Mouse (Mus musculus) stomach, embryonic 15.5 days (tissue): ENCODE measurements at regions not wholly inside any gene's neighbourhood (a gene's known extent, or its start where the extent isn't known, plus 50 kb on each side); places are given as distances from the start of the nearest gene placed in this dataset.

ENCODE experiments used
- ATAC-seq: fragments of 200-750 bp; cut with Nextera tagmentation; 2 replicates; pipeline ENCODE4 v1.8.0; 2017; ENCODE audit warnings: low read depth, moderate number of reproducible peaks, moderate TSS enrichment; ENCODE audit not compliant: insufficient read depth, low FRiP score
- H3K27ac ChIP-seq: fragments of 300-500 bp; sonication (generic); 2 replicates; pipeline ENCODE4 v1.5.1; 2015; ENCODE audit warnings: mild to moderate bottlenecking, inconsistent platforms
- H3K27me3 ChIP-seq: fragments of 300-500 bp; sonication (generic); replicated peaks from 2 replicates; pipeline ENCODE4 v1.6.1; 2015; ENCODE audit warnings: inconsistent platforms
- H3K36me3 ChIP-seq: fragments of 300-500 bp; sonication (generic); 2 replicates; pipeline ENCODE4 v1.6.1; 2015; ENCODE audit warnings: inconsistent platforms
- H3K4me1 ChIP-seq: fragments of 300-500 bp; sonication (generic); 2 replicates; pipeline ENCODE4 v1.6.1; 2015; ENCODE audit warnings: inconsistent platforms
- H3K4me2 ChIP-seq: fragments of 300-500 bp; sonication (generic); 2 replicates; pipeline ENCODE4 v1.6.1; 2015; ENCODE audit warnings: mild to moderate bottlenecking, inconsistent platforms
- H3K4me3 ChIP-seq: fragments of 300-500 bp; sonication (generic); replicated peaks from 2 replicates; pipeline ENCODE4 v1.5.1; 2015; ENCODE audit warnings: inconsistent platforms
- H3K9ac ChIP-seq: fragments of 300-500 bp; sonication (generic); 2 replicates; pipeline ENCODE4 v1.6.1; 2015; ENCODE audit warnings: inconsistent platforms
- H3K9me3 ChIP-seq: fragments of 300-500 bp; sonication (generic); 2 replicates; pipeline ENCODE4 v1.6.1; 2016; ENCODE audit warnings: inconsistent platforms
- WGBS: fragments of 180-500 bp; shearing (Covaris S2); methylation state at CpG from one replicate; pipeline ENCODE4 v1.1.7; 2015; 5-methylcytosine and 5-hydroxymethylcytosine counted together

- H3K27me3 ChIP-seq = no peaks in the 10 kb centered on the region
- H3K9me3 ChIP-seq = no peaks in the 10 kb centered on the region
- 78% methylated on average over 3 of the region's 3 CpGs for WGBS
- no peak overlapping the region for H3K4me2 ChIP-seq
- H3K9ac ChIP-seq = no peak overlapping the region
- ATAC-seq = no peak
- no peak overlapping the region for H3K27ac ChIP-seq
- no peak overlapping the region for H3K4me3 ChIP-seq
- H3K36me3 ChIP-seq = no peaks in the 10 kb centered on the region
- H3K4me1 ChIP-seq = no peaks in the 10 kb centered on the region
Measured at GRCm38 (mm10) chr6:61078559-61078958, 101.6 kb upstream of the Ccser1 start.

- Histone ChIP-seq H3K4me1 (no peaks in the 10 kb centered on the region), H3K27ac (no peak overlapping the region), H3K9me3 (no peaks in the 10 kb centered on the region), H3K4me2 (no peak overlapping the region), H3K36me3 (no peaks in the 10 kb centered on the region), H3K4me3 (no peak overlapping the region), H3K9ac (no peak overlapping the region), H3K27me3 (no peaks in the 10 kb centered on the region)
- 83% methylated on average over 5 of the region's 5 CpGs for WGBS
- ATAC-seq = no peak
Measured at GRCm38 (mm10) chr6:61080661-61081060, 99.5 kb upstream of the Ccser1 start.

DNA sequence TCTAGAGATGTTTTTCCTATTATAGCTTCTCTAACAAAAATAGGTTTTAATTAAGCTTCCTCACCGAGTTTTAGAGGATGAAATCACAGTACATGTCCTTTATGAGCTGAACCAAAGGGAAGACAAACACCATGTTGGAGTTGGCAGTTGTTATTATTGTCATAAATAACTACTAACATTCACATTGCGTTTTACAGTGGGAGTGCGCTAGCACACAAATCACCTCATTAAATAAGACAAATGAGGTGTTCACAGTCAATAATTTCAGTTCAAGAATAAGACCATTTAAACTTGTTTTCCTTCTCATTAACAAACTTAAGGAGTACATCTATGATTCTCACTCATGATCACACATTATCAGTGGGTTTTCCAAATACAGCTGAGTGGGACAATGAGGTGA is 96.8 kb upstream of the Ccser1 start:
- no peak for ATAC-seq
- H3K4me1 ChIP-seq = no peaks in the 10 kb centered on the region
- no peaks in the 10 kb centered on the region for H3K9me3 ChIP-seq
- H3K4me3 ChIP-seq = no peak overlapping the region
- H3K9ac ChIP-seq = no peak overlapping the region
- no peaks in the 10 kb centered on the region for H3K36me3 ChIP-seq
- H3K27ac ChIP-seq = no peak overlapping the region
- 63% methylated on average over 3 of the region's 3 CpGs for WGBS
- H3K4me2 ChIP-seq = no peak overlapping the region
- no peaks in the 10 kb centered on the region for H3K27me3 ChIP-seq

- no peaks in the 10 kb centered on the region for H3K36me3 ChIP-seq
- H3K4me3 ChIP-seq = no peak overlapping the region
- H3K27ac ChIP-seq = no peak overlapping the region
- WGBS = 79% methylated on average over 9 of the region's 9 CpGs
- H3K9ac ChIP-seq = no peak overlapping the region
- no peak overlapping the region for H3K4me2 ChIP-seq
- H3K4me1 ChIP-seq = no peaks in the 10 kb centered on the region
- ATAC-seq = no peak
- H3K27me3 ChIP-seq = no peaks in the 10 kb centered on the region
- H3K9me3 ChIP-seq = no peaks in the 10 kb centered on the region
Measured at GRCm38 (mm10) chr6:61099348-61099981, 80.7 kb upstream of the Ccser1 start.

- H3K27me3 ChIP-seq = no peaks in the 10 kb centered on the region
- no peak overlapping the region for H3K4me3 ChIP-seq
- H3K9ac ChIP-seq = no peak overlapping the region
- H3K27ac ChIP-seq = no peak overlapping the region
- H3K4me2 ChIP-seq = no peak overlapping the region
- no peaks in the 10 kb centered on the region for H3K36me3 ChIP-seq
- H3K9me3 ChIP-seq = no peaks in the 10 kb centered on the region
- WGBS = 42% methylated on average over 3 of the region's 3 CpGs
- H3K4me1 ChIP-seq = no peaks in the 10 kb centered on the region
- ATAC-seq = no peak
Measured at GRCm38 (mm10) chr6:61099982-61100365, 80.2 kb upstream of the Ccser1 start.

- Histone ChIP-seq H3K36me3 (no peaks in the 10 kb centered on the region), H3K4me3 (no peak overlapping the region), H3K4me1 (no peaks in the 10 kb centered on the region), H3K27me3 (no peaks in the 10 kb centered on the region), H3K9me3 (no peaks in the 10 kb centered on the region), H3K4me2 (no peak overlapping the region), H3K27ac (no peak overlapping the region), H3K9ac (no peak overlapping the region)
- 80% methylated on average over 6 of the region's 6 CpGs for WGBS
- ATAC-seq = no peak
Measured at GRCm38 (mm10) chr6:61101972-61102371, 78.2 kb upstream of the Ccser1 start.

DNA sequence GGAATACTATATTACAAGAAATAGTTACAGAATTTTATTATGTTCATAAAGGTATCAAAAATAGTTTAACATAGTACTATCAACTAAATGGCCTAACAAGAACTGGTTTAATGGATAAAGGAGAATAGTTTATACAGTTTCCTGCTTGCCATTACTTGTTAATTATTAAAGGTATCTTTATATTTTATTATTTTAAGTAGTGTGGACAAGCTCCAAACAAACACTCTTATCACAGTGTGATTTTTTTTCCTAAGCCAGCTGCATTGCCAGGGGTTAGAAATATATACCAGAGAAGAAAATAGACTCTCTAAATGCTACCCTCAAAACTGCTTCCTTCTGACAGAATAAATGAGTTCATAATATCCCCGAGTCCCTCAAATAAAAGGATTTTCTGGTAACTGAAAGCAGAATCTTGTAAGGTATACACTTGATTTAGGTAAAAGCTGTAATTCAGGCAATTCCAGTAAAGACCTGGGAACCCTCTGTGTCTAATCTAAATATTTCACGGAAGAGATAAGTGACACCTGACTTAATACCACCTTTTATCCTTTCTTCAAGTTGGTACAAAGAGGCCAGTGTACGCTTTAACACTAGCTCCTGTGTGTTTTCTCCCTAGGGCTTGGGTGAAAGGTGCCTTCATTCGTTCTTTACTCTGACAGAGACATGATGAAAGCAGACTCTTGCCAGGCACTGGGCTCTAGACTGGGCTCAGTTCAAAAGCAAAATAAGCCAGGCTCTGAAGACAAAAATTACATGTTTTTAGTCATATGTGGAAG is 76.5 kb upstream of the Ccser1 start:
- peak; percentile 65; the same call in 1 of the 2 replicates for ATAC-seq
- no peak overlapping the region for H3K4me3 ChIP-seq
- WGBS = 36% methylated on average over 4 of the region's 4 CpGs
- peak overlapping the region; percentile 44; the same call in 1 of the 2 replicates for H3K27ac ChIP-seq
- H3K9me3 ChIP-seq = no peaks in the 10 kb centered on the region
- no peaks in the 10 kb centered on the region for H3K4me1 ChIP-seq
- H3K27me3 ChIP-seq = no peaks in the 10 kb centered on the region
- H3K9ac ChIP-seq = no peak overlapping the region
- H3K36me3 ChIP-seq = no peaks in the 10 kb centered on the region
- no peak overlapping the region for H3K4me2 ChIP-seq

GRCm38 (mm10) chr6:61115250-61115649 is 64.9 kb upstream of the Ccser1 start:
- H3K4me1 ChIP-seq = no peaks in the 10 kb centered on the region
- no peak overlapping the region for H3K4me3 ChIP-seq
- no peak overlapping the region for H3K9ac ChIP-seq
- no peaks in the 10 kb centered on the region for H3K36me3 ChIP-seq
- H3K27me3 ChIP-seq = no peaks in the 10 kb centered on the region
- no peak overlapping the region for H3K4me2 ChIP-seq
- ATAC-seq = no peak; the same call in 1 of the 2 replicates
- H3K9me3 ChIP-seq = no peaks in the 10 kb centered on the region
- 61% methylated on average over 1 of the region's 1 CpGs for WGBS
- no peak overlapping the region for H3K27ac ChIP-seq

DNA sequence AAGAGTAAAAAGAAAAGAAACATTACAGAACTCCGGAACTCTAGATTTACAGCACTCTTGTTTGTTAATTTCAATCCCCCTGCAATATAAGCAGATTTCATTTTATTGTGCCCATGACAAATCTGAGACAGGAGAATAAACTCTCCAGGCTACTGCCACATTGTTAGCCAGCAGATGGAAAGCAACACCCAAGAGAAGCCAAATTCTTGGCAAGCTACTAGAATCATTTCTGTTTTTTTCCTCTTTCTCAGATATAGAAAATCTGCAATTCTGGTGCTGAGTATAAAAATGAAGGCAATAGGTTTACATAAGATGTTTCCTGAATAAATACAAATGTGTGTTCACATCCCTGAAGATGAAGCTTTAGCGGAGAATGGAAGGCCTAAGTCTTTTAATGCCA is 60.5 kb upstream of the Ccser1 start:
- H3K4me1 ChIP-seq = no peaks in the 10 kb centered on the region
- no peak overlapping the region for H3K4me3 ChIP-seq
- H3K27ac ChIP-seq = no peak overlapping the region
- H3K36me3 ChIP-seq = no peaks in the 10 kb centered on the region
- 50% methylated on average over 2 of the region's 2 CpGs for WGBS
- ATAC-seq = no peak
- no peaks in the 10 kb centered on the region for H3K9me3 ChIP-seq
- H3K27me3 ChIP-seq = no peaks in the 10 kb centered on the region
- H3K4me2 ChIP-seq = no peak overlapping the region
- H3K9ac ChIP-seq = no peak overlapping the region

GRCm38 (mm10) chr6:61125431-61125830 is 54.7 kb upstream of the Ccser1 start:
- Histone ChIP-seq H3K4me3 (no peak overlapping the region), H3K4me1 (no peaks in the 10 kb centered on the region), H3K27ac (no peak overlapping the region), H3K4me2 (no peak overlapping the region), H3K9me3 (no peaks in the 10 kb centered on the region), H3K9ac (no peak overlapping the region), H3K36me3 (no peaks in the 10 kb centered on the region), H3K27me3 (no peaks in the 10 kb centered on the region)
- no peak for ATAC-seq
- WGBS = 79% methylated on average over 3 of the region's 3 CpGs

DNA sequence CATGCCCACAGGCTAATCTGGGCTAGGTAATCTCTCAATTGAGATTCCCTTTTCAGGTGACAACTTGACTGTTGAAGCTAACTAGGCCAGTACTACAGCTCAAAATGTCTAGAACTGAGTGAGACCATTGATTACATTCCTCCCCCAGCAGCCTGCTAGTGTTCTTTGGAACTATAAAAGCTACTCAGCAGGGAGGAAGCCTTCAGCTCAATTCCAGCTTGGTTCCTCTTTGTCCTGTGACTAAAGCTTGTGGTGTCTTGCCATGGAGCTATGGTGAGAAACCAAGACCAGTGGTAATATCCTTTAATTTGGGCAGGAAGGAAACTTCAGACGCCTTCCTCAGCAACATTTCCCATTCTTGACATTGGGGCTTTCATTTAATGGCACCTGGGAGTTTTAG is 52.9 kb upstream of the Ccser1 start:
- ATAC-seq = no peak
- WGBS = 66% methylated on average over 1 of the region's 1 CpGs

GRCm38 (mm10) chr6:61128211-61128610 is 51.9 kb upstream of the Ccser1 start:
- Histone ChIP-seq H3K4me3 (no peak overlapping the region), H3K27ac (no peak overlapping the region), H3K4me2 (no peak overlapping the region), H3K9ac (no peak overlapping the region), H3K27me3 (no peaks in the 10 kb centered on the region), H3K9me3 (no peaks in the 10 kb centered on the region), H3K36me3 (no peaks in the 10 kb centered on the region), H3K4me1 (no peaks in the 10 kb centered on the region)
- no peak for ATAC-seq
- 65% methylated on average over 1 of the region's 1 CpGs for WGBS

More for the DNA sequence above, 52.9 kb upstream of the Ccser1 start:
- Histone ChIP-seq H3K9ac (no peak overlapping the region), H3K36me3 (no peaks in the 10 kb centered on the region), H3K9me3 (no peaks in the 10 kb centered on the region), H3K4me3 (no peak overlapping the region), H3K4me2 (no peak overlapping the region), H3K27me3 (no peaks in the 10 kb centered on the region), H3K4me1 (no peaks in the 10 kb centered on the region), H3K27ac (no peak overlapping the region)
